Mouse (Mus musculus) MEL (cell line): ENCODE measurements around the gene Agpat4. TPM values are rescaled to one million over a fixed set of nuclear protein-coding genes. Genes with fewer than 3 reads are reported as not detected.

Experiments
- DNase-seq: peaks from one replicate; pipeline ENCODE4 v3.0.0; 2011; ENCODE audit warnings: low read depth, low spot score
- H3K27ac ChIP-seq: 2 replicates; pipeline ENCODE4 v1.5.1; 2012; ENCODE audit warnings: low read depth, mild to moderate bottlenecking, control low read depth, low read length, moderate library complexity; ENCODE audit not compliant: control insufficient read depth
- H3K27me3 ChIP-seq, 2 experiments: fragments of 150-350 bp in 1 of 2; sonication (generic) in 1 of 2; 2 replicates each; pipeline ENCODE4 v1.6.1; 2012; ENCODE audit warnings: low read length in 2 of 2, mild to moderate bottlenecking in 2 of 2, improper control_type of control experiment in 1 of 2, moderate library complexity in 1 of 2; ENCODE audit not compliant: insufficient read depth in 2 of 2, control insufficient read depth in 1 of 2
- H3K36me3 ChIP-seq, 2 experiments: 2 replicates each; pipeline ENCODE4 v1.6.1; 2012 to 2014; ENCODE audit warnings: low read length in 2 of 2, improper control_type of control experiment in 1 of 2, inconsistent platforms in 1 of 2, mild to moderate bottlenecking in 1 of 2; ENCODE audit not compliant: insufficient read depth in 2 of 2, control insufficient read depth in 1 of 2
- H3K4me1 ChIP-seq, 2 experiments: fragments of 150-350 bp in 1 of 2; sonication (generic) in 1 of 2; 2 replicates each; pipeline ENCODE4 v1.6.1; 2012; ENCODE audit warnings: low read length in 2 of 2, improper control_type of control experiment in 1 of 2, mild to moderate bottlenecking in 1 of 2; ENCODE audit not compliant: insufficient read depth in 2 of 2, control insufficient read depth in 1 of 2
- H3K4me3 ChIP-seq, 2 experiments: fragments of 150-350 bp in 1 of 2; sonication (generic) in 1 of 2; 2 replicates each; pipeline ENCODE4 v1.5.1; 2012; ENCODE audit warnings: low read depth in 2 of 2, low read length in 2 of 2, mild to moderate bottlenecking in 2 of 2, moderate library complexity in 2 of 2, control low read depth in 1 of 2, improper control_type of control experiment in 1 of 2; ENCODE audit not compliant: control insufficient read depth in 1 of 2, insufficient read depth in 1 of 2
- H3K79me2 ChIP-seq: 2 replicates; pipeline ENCODE4 v1.6.1; 2012; ENCODE audit warnings: mild to moderate bottlenecking, low read length, moderate library complexity; ENCODE audit not compliant: control insufficient read depth, poor library complexity, insufficient read depth
- H3K9ac ChIP-seq: 2 replicates; pipeline ENCODE4 v1.6.1; 2012; ENCODE audit warnings: low read depth, mild to moderate bottlenecking, control low read depth, low read length, moderate library complexity; ENCODE audit not compliant: control insufficient read depth, poor library complexity, severe bottlenecking
- H3K9me3 ChIP-seq: fragments of 150-350 bp; sonication (generic); replicated peaks from 2 replicates; pipeline ENCODE4 v1.6.1; 2012; ENCODE audit warnings: mild to moderate bottlenecking, low read length, improper control_type of control experiment, moderate library complexity; ENCODE audit not compliant: insufficient read depth
- CHD1 ChIP-seq: IDR thresholded peaks from 2 replicates; pipeline ENCODE4 v1.6.1; 2012; ENCODE audit warnings: low read depth, mild to moderate bottlenecking, inconsistent platforms, low read length, improper control_type of control experiment
- CTCF ChIP-seq, 3 experiments: IDR thresholded peaks in 2 of 3; conservative IDR thresholded peaks in 1 of 3; 2 replicates each; pipeline ENCODE4 v1.5.1; 2011 to 2012; ENCODE audit warnings: low read length in 3 of 3, low read depth in 2 of 3, mild to moderate bottlenecking in 2 of 3, improper control_type of control experiment in 1 of 3, inconsistent platforms in 1 of 3, mixed read lengths in 1 of 3, moderate library complexity in 1 of 3; ENCODE audit not compliant: control insufficient read depth in 1 of 3, insufficient read depth in 1 of 3, poor library complexity in 1 of 3, severe bottlenecking in 1 of 3
- E2F4 ChIP-seq: IDR thresholded peaks from 2 replicates; pipeline ENCODE4 v1.6.1; 2011; ENCODE audit warnings: low read depth, low read length, improper control_type of control experiment, borderline replicate concordance
- ELF1 ChIP-seq: IDR thresholded peaks from 2 replicates; pipeline ENCODE4 v1.6.1; 2014; ENCODE audit warnings: low read depth, mild to moderate bottlenecking, inconsistent platforms, low read length, improper control_type of control experiment, moderate library complexity
- EP300 ChIP-seq, 2 experiments: IDR thresholded peaks; 2 replicates each; pipeline ENCODE4 v1.6.1; 2011; ENCODE audit warnings: improper control_type of control experiment in 2 of 2, low read length in 2 of 2, low read depth in 1 of 2, mild to moderate bottlenecking in 1 of 2
- ETS1 ChIP-seq: IDR thresholded peaks from 2 replicates; pipeline ENCODE4 v1.6.1; 2012; ENCODE audit warnings: low read depth, mild to moderate bottlenecking, inconsistent platforms, low read length, improper control_type of control experiment, moderate library complexity
- GABPA ChIP-seq: IDR thresholded peaks from 2 replicates; pipeline ENCODE4 v1.6.1; 2012; ENCODE audit warnings: low read depth, mild to moderate bottlenecking, inconsistent platforms, low read length, improper control_type of control experiment, moderate library complexity
- HCFC1 ChIP-seq: IDR thresholded peaks from 2 replicates; pipeline ENCODE4 v1.6.1; 2012; ENCODE audit warnings: low read depth, mild to moderate bottlenecking, inconsistent platforms, low read length, improper control_type of control experiment, moderate library complexity
- JUND ChIP-seq: IDR thresholded peaks from 2 replicates; pipeline ENCODE4 v1.6.1; 2011; ENCODE audit warnings: low read depth, mild to moderate bottlenecking, improper control_type of control experiment, low read length
- KAT2A ChIP-seq: conservative IDR thresholded peaks from 2 replicates; pipeline ENCODE4 v1.6.1; 2012; ENCODE audit warnings: low read depth, low read length, improper control_type of control experiment, inconsistent platforms
- MAFK ChIP-seq: IDR thresholded peaks from 2 replicates; pipeline ENCODE4 v1.6.1; 2011; ENCODE audit warnings: low read depth, mild to moderate bottlenecking, low read length, improper control_type of control experiment, borderline replicate concordance
- MAX ChIP-seq: IDR thresholded peaks from 2 replicates; pipeline ENCODE4 v1.6.1; 2011; ENCODE audit warnings: low read length, improper control_type of control experiment
- MAZ ChIP-seq: IDR thresholded peaks from 2 replicates; pipeline ENCODE4 v1.6.1; 2012; ENCODE audit warnings: low read depth, mild to moderate bottlenecking, inconsistent platforms, low read length, improper control_type of control experiment
- MEF2A ChIP-seq: IDR thresholded peaks from 2 replicates; pipeline ENCODE4 v1.6.1; 2014; ENCODE audit warnings: low read depth, mild to moderate bottlenecking, inconsistent platforms, low read length, improper control_type of control experiment; ENCODE audit not compliant: poor library complexity, insufficient replicate concordance, severe bottlenecking; ENCODE audit errors: extremely low read depth
- MXI1 ChIP-seq: IDR thresholded peaks from 2 replicates; pipeline ENCODE4 v1.6.1; 2011; ENCODE audit warnings: mild to moderate bottlenecking, low read depth, low read length, improper control_type of control experiment
- NELFE ChIP-seq: IDR thresholded peaks from 2 replicates; pipeline ENCODE4 v1.6.1; 2011; ENCODE audit warnings: low read depth, low read length, improper control_type of control experiment
- NRF1 ChIP-seq: IDR thresholded peaks from 2 replicates; pipeline ENCODE4 v1.6.1; 2014; ENCODE audit warnings: low read depth, mild to moderate bottlenecking, inconsistent platforms, low read length, improper control_type of control experiment, moderate library complexity; ENCODE audit not compliant: poor library complexity, insufficient read depth, severe bottlenecking
- POLR2A ChIP-seq, 2 experiments: IDR thresholded peaks; 2 replicates each; pipeline ENCODE4 v1.6.1; 2011 to 2012; ENCODE audit warnings: low read length in 2 of 2, mild to moderate bottlenecking in 2 of 2, control low read depth in 1 of 2, improper control_type of control experiment in 1 of 2, low read depth in 1 of 2, moderate library complexity in 1 of 2; ENCODE audit not compliant: control insufficient read depth in 1 of 2, insufficient read depth in 1 of 2, poor library complexity in 1 of 2
- POLR2AphosphoS2 ChIP-seq: IDR thresholded peaks from 2 replicates; pipeline ENCODE4 v1.6.1; 2011; ENCODE audit warnings: low read length, improper control_type of control experiment
- POLR2AphosphoS5 ChIP-seq: IDR thresholded peaks from 2 replicates; pipeline ENCODE4 v1.6.1; 2012; ENCODE audit warnings: low read depth, borderline replicate concordance, mild to moderate bottlenecking, inconsistent platforms, low read length, moderate library complexity, mixed read lengths
- RAD21 ChIP-seq: IDR thresholded peaks from 2 replicates; pipeline ENCODE4 v1.6.1; 2011; ENCODE audit warnings: mild to moderate bottlenecking, low read depth, low read length, improper control_type of control experiment
- RCOR1 ChIP-seq: IDR thresholded peaks from 2 replicates; pipeline ENCODE4 v1.6.1; 2012; ENCODE audit warnings: low read depth, mild to moderate bottlenecking, inconsistent platforms, low read length, improper control_type of control experiment
- SIN3A ChIP-seq: IDR thresholded peaks from 2 replicates; pipeline ENCODE4 v1.6.1; 2012; ENCODE audit warnings: low read length, improper control_type of control experiment, inconsistent platforms
- SMC3 ChIP-seq: IDR thresholded peaks from 2 replicates; pipeline ENCODE4 v1.6.1; 2011; ENCODE audit warnings: low read depth, low read length, improper control_type of control experiment
- TAL1 ChIP-seq: IDR thresholded peaks from 2 replicates; pipeline ENCODE4 v1.6.1; 2012; ENCODE audit warnings: mild to moderate bottlenecking, inconsistent platforms, low read length, moderate library complexity, mixed read lengths
- TBP ChIP-seq: IDR thresholded peaks from 2 replicates; pipeline ENCODE4 v1.8.0; 2011; ENCODE audit warnings: low read depth, low read length, improper control_type of control experiment
- TCF12 ChIP-seq: IDR thresholded peaks from 2 replicates; pipeline ENCODE4 v1.6.1; 2014; ENCODE audit warnings: low read depth, mild to moderate bottlenecking, inconsistent platforms, low read length, improper control_type of control experiment, moderate library complexity
- USF1 ChIP-seq: IDR thresholded peaks from 2 replicates; pipeline ENCODE4 v1.6.1; 2014; ENCODE audit warnings: low read depth, mild to moderate bottlenecking, inconsistent platforms, low read length, improper control_type of control experiment, moderate library complexity
- ZC3H11A ChIP-seq: IDR thresholded peaks from 2 replicates; pipeline ENCODE4 v1.6.1; 2012; ENCODE audit warnings: low read depth, mild to moderate bottlenecking, inconsistent platforms, low read length, improper control_type of control experiment
- ZMIZ1 ChIP-seq: IDR thresholded peaks from 2 replicates; pipeline ENCODE4 v1.6.1; 2012; ENCODE audit warnings: low read depth, mild to moderate bottlenecking, inconsistent platforms, low read length, improper control_type of control experiment, moderate library complexity
- ZNF384 ChIP-seq: IDR thresholded peaks from 2 replicates; pipeline ENCODE4 v1.6.1; 2012; ENCODE audit warnings: low read depth, mild to moderate bottlenecking, inconsistent platforms, low read length, improper control_type of control experiment
- polyA plus RNA-seq, 2 experiments: library from polyadenylated mRNA; stranded (reverse) in 1 of 2; unstranded in 1 of 2; fragments of >175 nt in 1 of 2; fragments of >200 nt in 1 of 2; gene quantifications; 2 replicates each; pipeline versions ENCODE4 v1.2.1 to v1.2.4; 2012; ENCODE audit warnings: low replicate concordance in 2 of 2, low read depth in 1 of 2; ENCODE audit not compliant: insufficient read length in 2 of 2, insufficient read depth in 1 of 2, missing spikeins in 1 of 2
- total RNA-seq: library from RNA; depleted of rRNA; stranded (reverse); fragments of 300-350 nt; gene quantifications from 2 replicates; pipeline ENCODE4 v1.2.3, GENCODE M21; 2012

Agpat4 gene
- total and polyA plus RNA-seq, 3 experiments, result 3.3 to 9.3 TPM; not detected in 1

DNA sequence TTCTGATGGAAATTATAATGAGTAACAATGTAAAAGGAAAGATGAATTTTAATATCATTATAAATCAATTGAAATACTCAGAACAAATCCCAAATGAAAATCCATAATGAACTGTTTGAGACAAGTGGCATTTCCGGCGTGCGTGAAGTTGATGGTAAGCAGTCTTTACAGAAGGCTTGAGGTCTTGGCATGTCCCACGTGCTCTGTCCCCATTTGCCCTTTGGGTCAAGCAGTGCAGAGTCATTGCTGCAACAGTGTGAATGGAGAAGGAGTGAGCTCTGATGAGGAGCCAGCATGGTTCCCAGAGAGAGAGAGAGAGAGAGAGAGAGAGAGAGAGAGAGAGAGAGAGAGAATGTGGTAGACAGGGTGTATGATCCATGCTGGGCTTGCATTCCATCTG, 37.4 kb downstream of the Agpat4 start:
- H3K79me2 ChIP-seq, result no peaks in the 10 kb centered on the region
- DNase-seq, result no peak
- TF ChIP-seq ZNF384, result no peak
- no peak for TF ChIP-seq EP300 (IDR thresholded peaks at IDR 0.05; ENCODE audit: low read depth in 1 of 2, low read length in 2 of 2)
- TF ChIP-seq KAT2A, result no peak
- TF ChIP-seq E2F4, result no peak
- no peak for TF ChIP-seq GABPA
- TF ChIP-seq MAX, result no peak
- no peak for TF ChIP-seq RCOR1
- TF ChIP-seq POLR2A (IDR thresholded peaks at IDR 0.05; ENCODE audit: control insufficient read depth in 1 of 2, insufficient read depth in 1 of 2, low read depth in 1 of 2, low read length in 2 of 2, poor library complexity in 1 of 2), result no peak
- no peak for TF ChIP-seq USF1
- TF ChIP-seq ZMIZ1, result no peak
- no peak for TF ChIP-seq POLR2AphosphoS5
- TF ChIP-seq MXI1, result no peak
- no peak for TF ChIP-seq RAD21
- TF ChIP-seq HCFC1, result no peak
- no peak for TF ChIP-seq NRF1
- TF ChIP-seq JUND, result no peak
- no peak for TF ChIP-seq ETS1
- no peak for TF ChIP-seq MAZ
- no peak for TF ChIP-seq MAFK
- no peak for TF ChIP-seq ELF1
- TF ChIP-seq, all 39 proteins: peak for 0
- Histone ChIP-seq H3K4me3 (no peak overlapping the region), H3K9me3 (no peaks in the 10 kb centered on the region), H3K36me3 (no peaks in the 10 kb centered on the region), H3K27me3 (no peaks in the 10 kb centered on the region), H3K4me1 (0 out of 4 replicates have a peak, but pooled peaks cover 0 to 6% of the 10 kb centered on the region in 2 experiments), H3K27ac (no peak overlapping the region), H3K9ac (no peak overlapping the region)

DNA sequence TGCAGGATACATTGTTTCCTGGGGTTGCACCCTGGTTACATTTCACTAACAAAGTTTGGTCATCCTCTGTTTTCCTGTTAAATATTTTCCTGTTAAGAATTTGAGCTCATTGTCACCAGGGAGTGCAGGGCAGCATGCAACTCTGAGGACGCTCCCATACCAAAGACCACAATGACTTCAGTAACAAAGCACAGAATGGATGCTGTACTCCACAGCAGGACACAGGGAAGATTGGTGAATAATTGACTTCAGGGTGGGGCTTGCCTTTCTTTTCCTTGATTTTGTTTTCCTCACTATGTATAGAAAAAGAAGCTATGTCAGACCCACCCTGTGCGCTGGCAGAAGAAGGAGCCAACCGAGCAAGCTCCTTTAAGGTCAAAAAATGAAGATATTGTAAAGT, 38.2 kb downstream of the Agpat4 start:
- Histone ChIP-seq H3K36me3 (no peaks in the 10 kb centered on the region), H3K4me1 (0 out of 4 replicates have a peak, but pooled peaks cover 0 to 6% of the 10 kb centered on the region in 2 experiments), H3K79me2 (no peaks in the 10 kb centered on the region), H3K9ac (no peak overlapping the region), H3K9me3 (no peaks in the 10 kb centered on the region), H3K27ac (no peak overlapping the region), H3K27me3 (no peaks in the 10 kb centered on the region), H3K4me3 (no peak overlapping the region)
- no peak for DNase-seq
- TF ChIP-seq E2F4 (no peak), USF1 (no peak), MXI1 (no peak), EP300 (IDR thresholded peaks at IDR 0.05; ENCODE audit: low read depth in 1 of 2, low read length in 2 of 2) (no peak), NELFE (no peak), CTCF (IDR thresholded peaks at IDR 0.05 in 2 of 3, conservative IDR thresholded peaks at IDR 0.05 in 1 of 3; ENCODE audit: control insufficient read depth in 1 of 3, insufficient read depth in 1 of 3, low read depth in 2 of 3, low read length in 3 of 3, poor library complexity in 1 of 3, severe bottlenecking in 1 of 3) (no peak), ETS1 (no peak), ZC3H11A (no peak), TCF12 (no peak), TAL1 (no peak), POLR2AphosphoS2 (no peak), TBP (no peak), RAD21 (no peak), SIN3A (no peak), MAZ (no peak), MEF2A (no peak), CHD1 (no peak), POLR2A (IDR thresholded peaks at IDR 0.05; ENCODE audit: control insufficient read depth in 1 of 2, insufficient read depth in 1 of 2, low read depth in 1 of 2, low read length in 2 of 2, poor library complexity in 1 of 2) (no peak), NRF1 (no peak), SMC3 (no peak)
